Comparison of ENCODE assay signal across 7 mouse cellular contexts in genomic region chr11:75652222-75652941, GRCm38 (mm10). TPM values are rescaled to one million over a fixed set of nuclear protein-coding genes. Genes with fewer than 3 reads are reported as not detected.
DNase-seq lines count a peak whose midpoint lies in the region; ATAC-seq lines count a peak whose summit lies in the region.

No protein-coding gene starts in this region.

- no peak overlapping the region for H3K27ac ChIP-seq in forebrain, embryonic 11.5 days (ENCODE audit: low read depth, low read length)
- peak overlapping the region; percentile 96 for H3K27ac ChIP-seq in kidney, embryonic 15.5 days
- peak overlapping the region; percentile 98 for H3K27ac ChIP-seq in macrophage

- H3K4me1 ChIP-seq in forebrain, embryonic 11.5 days (replicated peaks; ENCODE audit: control insufficient read depth, insufficient read depth, low read length) = peaks cover 23% of the 10 kb centered on the region
- peaks cover 82% of the 10 kb centered on the region for H3K4me1 ChIP-seq in kidney, embryonic 15.5 days

- peak overlapping the region; percentile 75; the same call in 1 of the 2 replicates for H3K9ac ChIP-seq in forebrain, embryonic 11.5 days (ENCODE audit: low read length)
- H3K9ac ChIP-seq in kidney, embryonic 15.5 days = peak overlapping the region; percentile 77

- H3K9me3 ChIP-seq in forebrain, embryonic 11.5 days (ENCODE audit: control insufficient read depth, low read length) = no peaks in the 10 kb centered on the region
- H3K9me3 ChIP-seq in kidney, embryonic 15.5 days (replicated peaks) = no peaks in the 10 kb centered on the region

- no peaks in the 10 kb centered on the region for H3K36me3 ChIP-seq in forebrain, embryonic 11.5 days (ENCODE audit: control insufficient read depth, insufficient read depth, low read length)
- no peaks in the 10 kb centered on the region; the same call in 1 of the 2 replicates for H3K36me3 ChIP-seq in kidney, embryonic 15.5 days
- H3K36me3 ChIP-seq in macrophage (ENCODE audit: inconsistent target) = peaks cover 9% of the 10 kb centered on the region; the same call in 1 of the 2 replicates

- ATAC-seq in forebrain, embryonic 11.5 days (replicated peaks; ENCODE audit: low FRiP score) = no peak
- peak; percentile 16; the same call in 1 of the 2 replicates for ATAC-seq in kidney, embryonic 15.5 days (replicated peaks; ENCODE audit: low FRiP score)

- peak; percentile 83 for DNase-seq in A20 (ENCODE audit: low read depth, low spot score)
- peak; percentile 63 for DNase-seq in CD4-positive helper T cell, adult 2 months (ENCODE audit: low read depth, low spot score)
- no peak for DNase-seq in forebrain, embryonic 11.5 days (ENCODE audit: low spot score)
- peak; percentile 69 to 76 for DNase-seq in thymus, postnatal 10 days (ENCODE audit: low spot score in 2 of 2)
- DNase-seq in gastrocnemius, adult 18-20 months (ENCODE audit: low spot score) = no peak

- WGBS in forebrain, embryonic 11.5 days = 20% methylated on average over 20 of the region's 20 CpGs
- 23% methylated on average over 20 of the region's 20 CpGs for WGBS in kidney, embryonic 15.5 days
- 36% methylated on average over 19 of the region's 20 CpGs for WGBS in macrophage (ENCODE audit: missing documents)

- peaks cover 29% of the 10 kb centered on the region for H3K79me2 ChIP-seq in macrophage (ENCODE audit: inconsistent target)

- H3K4me2 ChIP-seq in forebrain, embryonic 11.5 days (ENCODE audit: low read depth, low read length, severe bottlenecking) = peak overlapping the region; percentile 96
- peak overlapping the region; percentile 90 for H3K4me2 ChIP-seq in kidney, embryonic 15.5 days

- peaks cover 19% of the 10 kb centered on the region for H3K27me3 ChIP-seq in forebrain, embryonic 11.5 days (ENCODE audit: control insufficient read depth, insufficient read depth, low read length)
- no peaks in the 10 kb centered on the region for H3K27me3 ChIP-seq in kidney, embryonic 15.5 days

- peak overlapping the region; percentile 67 for H3K4me3 ChIP-seq in forebrain, embryonic 11.5 days (ENCODE audit: low read depth, low read length)
- peak overlapping the region; percentile 72 for H3K4me3 ChIP-seq in kidney, embryonic 15.5 days (replicated peaks)
- H3K4me3 ChIP-seq in macrophage (ENCODE audit: inconsistent target) = peak overlapping the region; percentile 80

RNA-seq across cellular contexts. Expression of gene Myo1c, which starts 2.1 kb away (rescaled TPM):
- 13.8 and 15.1 TPM in 2 replicates for polyA plus RNA-seq in forebrain, embryonic 11.5 days (2014; fragmentation: Nextera tagmentation; extraction: Ambion mirVana)
- polyA plus RNA-seq in kidney, embryonic 15.5 days (2015; fragmentation: Nextera tagmentation; extraction: Ambion mirVana) = 59.8 and 67.6 TPM in 2 replicates
- 100 to 1,000 TPM; 148 to 797 (median 256) TPM for total RNA-seq in macrophage (2018; cell fraction: chromatin; rRNA removed)
- total RNA-seq in macrophage (2018; cell fraction: cytosol; rRNA removed) = 100 to 1,000 TPM in 2 of 26 experiments, 10 to 100 TPM in 24; 62.7 to 107 (median 85.7) TPM
- 100 to 1,000 TPM in 23 of 26 experiments, 10 to 100 TPM in 3; 87.8 to 217 (median 136) TPM for total RNA-seq in macrophage (2018; cell fraction: nucleus; rRNA removed)
- 62.9 to 77.4 TPM (median 64.6 TPM) in 3 replicates for polyA plus RNA-seq in macrophage (2018)
- total RNA-seq in gastrocnemius, adult 18-20 months (2021) = 10 to 100 TPM; 32.6 to 40.7 TPM

RNA-seq across cellular contexts. Expression of gene Inpp5k, which starts 21.6 kb away (rescaled TPM):
- 20.8 and 24.6 TPM in 2 replicates for polyA plus RNA-seq in forebrain, embryonic 11.5 days (2014; fragmentation: Nextera tagmentation; extraction: Ambion mirVana)
- polyA plus RNA-seq in kidney, embryonic 15.5 days (2015; fragmentation: Nextera tagmentation; extraction: Ambion mirVana) = 26.6 and 28.7 TPM in 2 replicates
- total RNA-seq in macrophage (2018; cell fraction: chromatin; rRNA removed) = 100 to 1,000 TPM in 17 of 26 experiments, 10 to 100 TPM in 9; 32.1 to 200 (median 143) TPM
- total RNA-seq in macrophage (2018; cell fraction: cytosol; rRNA removed) = 10 to 100 TPM; 29.2 to 51.8 (median 41.0) TPM
- total RNA-seq in macrophage (2018; cell fraction: nucleus; rRNA removed) = 100 to 1,000 TPM in 12 of 26 experiments, 10 to 100 TPM in 14; 30.5 to 167 (median 94.2) TPM
- 20.3 to 48.0 TPM (median 38.4 TPM) in 3 replicates for polyA plus RNA-seq in macrophage (2018)
- 10 to 100 TPM; 24.6 to 25.0 TPM for total RNA-seq in gastrocnemius, adult 18-20 months (2021)

RNA-seq across cellular contexts. Expression of gene Crk, which starts 26.7 kb away (rescaled TPM):
- polyA plus RNA-seq in forebrain, embryonic 11.5 days (2014; fragmentation: Nextera tagmentation; extraction: Ambion mirVana) = 140 and 143 TPM in 2 replicates
- polyA plus RNA-seq in kidney, embryonic 15.5 days (2015; fragmentation: Nextera tagmentation; extraction: Ambion mirVana) = 119 and 131 TPM in 2 replicates
- total RNA-seq in macrophage (2018; cell fraction: chromatin; rRNA removed) = 100 to 1,000 TPM; 135 to 258 (median 172) TPM
- 100 to 1,000 TPM in 3 of 26 experiments, 10 to 100 TPM in 23; 72.1 to 124 (median 81.7) TPM for total RNA-seq in macrophage (2018; cell fraction: cytosol; rRNA removed)
- total RNA-seq in macrophage (2018; cell fraction: nucleus; rRNA removed) = 100 to 1,000 TPM in 25 of 26 experiments, 10 to 100 TPM in 1; 97.0 to 221 (median 127) TPM
- 52.3 to 73.1 TPM (median 60.5 TPM) in 3 replicates for polyA plus RNA-seq in macrophage (2018)
- 10 to 100 TPM; 50.3 to 60.6 TPM for total RNA-seq in gastrocnemius, adult 18-20 months (2021)

Comparison
In these comparisons a context has a peak if more than half of its experiments do, and no peak if none do; other contexts are left out.
1. DNase-seq: peak in A20 (single experiment), CD4-positive helper T cell, adult 2 months (single experiment) and thymus, postnatal 10 days (2 of 2); none in forebrain, embryonic 11.5 days (single experiment) and gastrocnemius, adult 18-20 months (single experiment).
2. Peak in every context shown above with its lines, with median percentiles within 50 percentile points of each other: H3K4me3 ChIP-seq.